Mouse (Mus musculus): ENCODE measurements at regions not wholly inside any gene's neighbourhood (a gene's known extent, or its start where the extent isn't known, plus 50 kb on each side); places are given as distances from the start of the nearest gene placed in this dataset.
"Not testable (repeated sequence)": the region's sequence is repeated elsewhere in the genome, so short reads cannot be mapped to it uniquely, and the experiment has no call there.

DNA sequence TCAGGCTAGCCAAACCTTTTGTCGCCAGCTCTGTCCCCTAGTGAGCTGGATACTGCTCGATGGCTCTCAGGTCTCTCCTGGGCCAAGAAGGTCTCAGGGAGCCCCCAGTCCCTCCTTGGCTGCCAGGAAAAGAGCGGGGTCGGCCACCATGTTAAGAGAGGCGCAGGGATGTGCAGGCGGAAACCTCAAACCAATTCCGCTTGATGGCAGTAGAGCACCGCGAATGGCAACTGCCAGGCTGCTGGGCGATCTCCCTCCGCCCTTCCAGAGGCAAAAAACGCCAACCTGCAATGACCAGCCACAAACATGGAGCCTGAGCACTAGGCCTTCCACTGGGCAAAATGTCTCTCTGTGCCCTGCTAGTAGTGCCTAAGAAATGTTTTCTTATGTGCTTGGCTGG, 145.2 kb downstream of the Pls3 start:
- not testable (repeated sequence) for TF ChIP-seq CTCF (IDR thresholded peaks at IDR 0.05; ENCODE audit: control insufficient read depth, insufficient read depth, low read length); POLR2A (IDR thresholded peaks at IDR 0.05; ENCODE audit: borderline replicate concordance, control insufficient read depth, low read depth, low read length)
